Mouse (Mus musculus) lung, postnatal 36 days (tissue): ENCODE measurements around the gene Pde4d.

ENCODE experiments used
- DNase-seq: peaks from one replicate; pipeline ENCODE4 v3.0.0; 2022; ENCODE audit warnings: mixed read lengths

Pde4d gene

GRCm38 (mm10) chr13:109205541-109205940, 755.8 kb downstream of the Pde4d start:
- DNase-seq = no peak

- DNase-seq = no peak
Observed at GRCm38 (mm10) chr13:109208607-109209006, 758.9 kb downstream of the Pde4d start.

GRCm38 (mm10) chr13:109209413-109209812, 759.7 kb downstream of the Pde4d start:
- peak; percentile 66 for DNase-seq

- DNase-seq = peak; percentile 90
Observed at GRCm38 (mm10) chr13:109210403-109210802, 760.7 kb downstream of the Pde4d start.

- peak; percentile 42 for DNase-seq
Observed at GRCm38 (mm10) chr13:109211471-109211870, 761.7 kb downstream of the Pde4d start.

- DNase-seq = no peak
Observed at GRCm38 (mm10) chr13:109211941-109212487, 762.3 kb downstream of the Pde4d start.

GRCm38 (mm10) chr13:109212788-109213473, 763.2 kb downstream of the Pde4d start:
- peak; percentile 67 for DNase-seq

- DNase-seq = no peak
Observed at GRCm38 (mm10) chr13:109219019-109219725, 769.4 kb downstream of the Pde4d start.

GRCm38 (mm10) chr13:109228967-109229617, 779.3 kb downstream of the Pde4d start:
- peak; percentile 60 for DNase-seq

- peak; percentile 27 for DNase-seq
Observed at GRCm38 (mm10) chr13:109229618-109230334, 780.0 kb downstream of the Pde4d start.

- DNase-seq = peak; percentile 36
Observed at GRCm38 (mm10) chr13:109230335-109230987, 780.7 kb downstream of the Pde4d start.

GRCm38 (mm10) chr13:109231848-109232460, 782.2 kb downstream of the Pde4d start:
- peak; percentile 28 for DNase-seq

GRCm38 (mm10) chr13:109232531-109232930, 782.8 kb downstream of the Pde4d start:
- DNase-seq = no peak

- DNase-seq = no peak
Observed at GRCm38 (mm10) chr13:109233911-109234613, 784.3 kb downstream of the Pde4d start.

GRCm38 (mm10) chr13:109236047-109236446, 786.3 kb downstream of the Pde4d start:
- peak; percentile 5 for DNase-seq

GRCm38 (mm10) chr13:109238670-109239069, 788.9 kb downstream of the Pde4d start:
- no peak for DNase-seq

- peak; percentile 81 for DNase-seq
Observed at GRCm38 (mm10) chr13:109239296-109239695, 789.5 kb downstream of the Pde4d start.

GRCm38 (mm10) chr13:109242456-109243050, 792.8 kb downstream of the Pde4d start:
- peak; percentile 80 for DNase-seq

GRCm38 (mm10) chr13:109243160-109243559, 793.4 kb downstream of the Pde4d start:
- peak; percentile 80 for DNase-seq

GRCm38 (mm10) chr13:109247061-109247460, 797.3 kb downstream of the Pde4d start:
- no peak for DNase-seq

GRCm38 (mm10) chr13:109249315-109249714, 799.6 kb downstream of the Pde4d start:
- no peak for DNase-seq
